Mouse (Mus musculus) midbrain, embryonic 10.5 days (tissue): Measurements from ENCODE around the gene Lpar3. TPM values are rescaled to one million over a fixed set of nuclear protein-coding genes. Genes with fewer than 3 reads are reported as not detected.

Experiments used
- DNase-seq: peaks from one replicate; pipeline ENCODE4 v3.0.0-alpha.2; 2017; ENCODE audit warnings: low spot score
- H3K27ac ChIP-seq: fragments of 300-500 bp; sonication (generic); replicated peaks from 2 replicates; pipeline ENCODE4 v1.5.1; 2016; ENCODE audit warnings: mild to moderate bottlenecking
- H3K27me3 ChIP-seq: fragments of 300-500 bp; sonication (generic); 2 replicates; pipeline ENCODE4 v1.6.1; 2016; ENCODE audit warnings: low read depth, mild to moderate bottlenecking; ENCODE audit not compliant: poor library complexity, severe bottlenecking
- H3K36me3 ChIP-seq: fragments of 300-500 bp; sonication (generic); 2 replicates; pipeline ENCODE4 v1.6.1; 2016; ENCODE audit warnings: mild to moderate bottlenecking, moderate library complexity
- H3K4me1 ChIP-seq: fragments of 300-500 bp; sonication (generic); 2 replicates; pipeline ENCODE4 v1.6.1; 2016
- H3K4me3 ChIP-seq: fragments of 300-500 bp; sonication (generic); 2 replicates; pipeline ENCODE4 v1.5.1; 2016; ENCODE audit warnings: mild to moderate bottlenecking, moderate library complexity
- H3K9me3 ChIP-seq: fragments of 300-500 bp; sonication (generic); replicated peaks from 2 replicates; pipeline ENCODE4 v1.6.1; 2016; ENCODE audit warnings: mild to moderate bottlenecking
- WGBS: fragments of 180-500 bp; shearing (Covaris S2); methylation state at CpG from one replicate; pipeline ENCODE4 v1.1.7; 2016; 5-methylcytosine and 5-hydroxymethylcytosine counted together
- polyA plus RNA-seq: library from polyadenylated mRNA; unstranded; fragments of >200 nt; fragmentation: Nextera tagmentation; extraction: Ambion mirVana; gene quantifications from 2 replicates; pipeline ENCODE4 v1.2.1, GENCODE M21; 2016

Gene Lpar3
- polyA plus RNA-seq, 1 experiment from 2014 or later = 0.47 TPM

DNA sequence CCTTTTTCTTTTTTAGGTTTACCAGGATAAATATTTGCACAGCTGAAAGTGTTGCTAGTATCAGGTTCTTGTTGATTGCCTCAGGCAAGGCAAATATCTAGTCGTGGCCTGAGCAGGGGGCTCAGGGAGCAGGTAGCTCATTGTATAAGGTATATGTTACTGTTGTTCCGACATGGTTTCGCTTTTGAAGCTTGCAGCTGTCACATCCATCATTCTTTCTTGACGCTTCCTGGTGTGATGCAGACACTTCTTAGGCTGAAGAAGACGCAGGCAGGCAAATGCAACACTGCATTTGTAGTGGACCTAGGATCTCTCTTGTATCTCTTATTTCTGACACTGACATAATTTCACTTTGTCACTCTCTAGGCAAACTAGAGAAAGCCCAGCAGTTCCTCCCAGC, 7.4 kb upstream of the Lpar3 start:
- H3K36me3 ChIP-seq = no peaks in the 10 kb centered on the region
- DNase-seq = no peak
- H3K4me1 ChIP-seq = no peaks in the 10 kb centered on the region
- 78% methylated on average over 5 of the region's 5 CpGs for WGBS
- H3K27ac ChIP-seq = no peak overlapping the region
- H3K4me3 ChIP-seq = no peak overlapping the region
- H3K9me3 ChIP-seq = no peaks in the 10 kb centered on the region
- no peaks in the 10 kb centered on the region for H3K27me3 ChIP-seq

DNA sequence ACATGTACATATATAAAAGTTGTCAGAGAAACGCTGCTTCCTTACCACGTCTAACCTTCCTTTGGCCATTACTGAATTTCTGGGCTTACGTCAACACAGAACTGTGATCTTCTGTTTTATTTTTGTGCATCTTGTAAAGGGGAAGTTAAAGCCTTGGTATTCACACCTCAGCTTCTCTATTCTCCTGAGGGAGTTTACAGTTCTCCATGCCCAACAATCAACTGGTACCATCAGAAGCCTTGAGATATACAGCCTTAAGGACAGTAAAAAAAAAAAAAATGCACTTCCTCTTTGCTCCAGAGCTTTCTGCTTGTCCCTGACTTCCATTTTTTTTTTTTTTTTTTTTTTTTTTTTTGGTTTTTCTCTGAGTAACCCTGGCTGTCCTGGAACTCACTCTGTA, 4.2 kb upstream of the Lpar3 start:
- no peaks in the 10 kb centered on the region for H3K9me3 ChIP-seq
- H3K27me3 ChIP-seq = peaks cover 28% of the 10 kb centered on the region
- WGBS = 89% methylated on average over 3 of the region's 3 CpGs
- H3K4me3 ChIP-seq = no peak overlapping the region
- H3K4me1 ChIP-seq = peaks cover 12% of the 10 kb centered on the region
- H3K27ac ChIP-seq = no peak overlapping the region
- DNase-seq = no peak
- no peaks in the 10 kb centered on the region for H3K36me3 ChIP-seq

DNA sequence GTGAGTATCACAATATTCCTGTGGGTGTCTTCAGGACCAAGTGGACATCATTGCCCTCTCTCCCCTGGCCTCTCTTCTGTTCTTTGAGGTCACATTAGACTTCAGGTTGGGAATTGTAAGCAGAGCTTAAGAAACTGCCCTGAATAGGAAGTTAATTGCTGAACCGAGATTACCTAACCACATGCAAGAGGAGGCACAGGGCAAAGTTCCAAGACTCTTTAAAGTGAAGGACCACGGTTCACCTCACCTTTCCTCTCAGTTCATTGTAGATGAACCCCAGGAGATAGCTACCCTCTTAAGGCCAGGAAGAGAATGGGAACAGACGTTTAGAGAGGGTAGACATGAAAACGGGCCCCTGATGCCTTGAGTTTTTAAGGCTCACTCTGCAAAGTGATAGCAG, 3.5 kb downstream of the Lpar3 start:
- Histone ChIP-seq H3K4me1 (peaks cover 22% of the 10 kb centered on the region), H3K36me3 (no peaks in the 10 kb centered on the region), H3K9me3 (no peaks in the 10 kb centered on the region), H3K27ac (no peak overlapping the region), H3K27me3 (peaks cover 56% of the 10 kb centered on the region), H3K4me3 (no peak overlapping the region)
- DNase-seq = no peak
- WGBS = 76% methylated on average over 4 of the region's 4 CpGs

DNA sequence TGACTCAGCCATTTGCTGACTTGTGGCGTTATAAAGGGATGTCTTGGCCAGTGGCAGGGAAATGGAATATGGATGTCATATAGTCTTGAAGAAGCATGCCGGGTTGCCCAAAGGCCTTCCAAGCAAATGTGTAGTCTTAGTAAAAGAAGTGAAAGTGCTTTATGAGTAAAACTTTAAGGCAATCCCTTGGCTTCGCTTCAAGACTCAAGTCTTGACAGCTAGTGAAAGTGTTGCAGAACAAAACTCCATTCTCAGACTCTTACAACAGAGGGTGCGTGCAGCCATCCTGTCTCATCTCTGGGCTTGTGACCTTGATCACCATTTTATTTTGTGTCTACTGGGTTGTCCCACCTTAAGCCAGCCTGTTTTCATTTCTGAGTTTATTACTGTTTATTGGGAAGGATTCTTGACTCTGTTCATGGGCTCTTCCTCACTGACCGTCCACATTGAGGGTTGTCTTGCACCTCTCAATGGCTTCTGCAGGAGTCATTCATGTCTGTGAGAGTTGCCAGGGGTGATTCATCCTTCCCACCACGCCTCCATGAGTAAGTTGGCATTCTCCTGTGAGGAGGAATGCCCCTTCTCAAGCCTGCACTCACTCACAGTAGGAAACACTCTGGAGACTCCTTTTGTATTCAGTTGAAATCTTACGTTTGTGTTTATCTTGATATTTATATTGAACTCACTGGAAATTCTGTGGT, 4.4 kb downstream of the Lpar3 start:
- no peak overlapping the region for H3K27ac ChIP-seq
- no peaks in the 10 kb centered on the region for H3K9me3 ChIP-seq
- peaks cover 23% of the 10 kb centered on the region for H3K4me1 ChIP-seq
- no peak overlapping the region for H3K4me3 ChIP-seq
- H3K27me3 ChIP-seq = peaks cover 47% of the 10 kb centered on the region
- no peaks in the 10 kb centered on the region for H3K36me3 ChIP-seq
- no peak for DNase-seq
- WGBS = 80% methylated on average over 7 of the region's 7 CpGs

DNA sequence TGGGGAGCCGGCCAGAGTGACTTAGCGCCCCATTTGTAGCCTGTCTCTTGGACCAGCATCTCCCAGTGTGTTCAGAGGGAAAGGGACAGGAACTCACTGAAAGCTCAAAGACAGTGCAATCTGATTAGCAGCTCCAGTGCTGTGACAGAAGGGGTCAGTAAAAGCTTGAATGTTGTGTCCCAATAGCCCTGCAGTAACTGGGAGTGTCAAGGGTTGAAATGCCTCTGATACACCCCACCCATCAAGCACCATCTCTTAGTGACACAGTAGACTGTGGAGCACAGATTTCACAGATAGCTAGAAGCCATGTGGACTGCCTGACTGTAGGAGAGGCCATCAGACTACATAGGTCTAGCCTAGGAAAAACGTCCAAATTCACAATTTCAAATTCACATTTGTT, 6.7 kb downstream of the Lpar3 start:
- WGBS = 66% methylated on average over 3 of the region's 3 CpGs
- peaks cover 25% of the 10 kb centered on the region for H3K27me3 ChIP-seq

DNA sequence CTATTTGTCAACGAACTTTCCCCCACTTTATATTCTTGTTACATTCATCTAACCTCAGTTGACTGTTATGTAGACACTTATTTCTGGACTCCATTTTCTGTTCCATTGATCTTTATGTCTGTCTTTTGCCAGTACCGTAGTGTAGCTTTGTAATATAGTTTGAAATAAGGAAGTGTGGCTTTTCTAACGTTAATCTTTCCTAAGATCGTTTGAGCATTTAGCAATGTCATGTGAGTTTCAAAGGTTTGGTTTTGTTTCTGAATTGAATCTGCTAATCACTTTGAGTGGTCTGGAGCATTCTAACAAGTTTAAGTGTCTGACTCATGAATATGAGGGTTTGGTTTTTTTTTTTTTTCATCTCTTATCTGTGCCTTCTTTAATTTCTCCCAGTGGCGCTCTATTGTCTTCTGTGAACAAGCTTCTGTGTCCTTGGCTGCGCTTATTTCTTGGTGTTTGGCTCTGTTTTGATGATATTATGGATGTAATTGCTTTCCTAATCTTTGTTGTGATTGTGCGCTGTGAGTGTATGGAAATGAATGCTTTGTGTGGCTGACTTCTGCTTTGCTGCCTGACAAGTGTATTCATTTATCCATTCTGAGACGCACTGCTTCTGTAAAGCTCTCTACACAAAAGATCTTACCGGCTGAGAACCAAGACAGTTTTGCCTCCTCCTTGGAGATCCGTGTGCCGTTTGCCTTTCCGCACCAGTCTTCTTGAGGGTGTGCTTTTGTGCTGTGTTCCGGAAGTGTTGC, 8.0 kb downstream of the Lpar3 start:
- DNase-seq = no peak
- 70% methylated on average over 13 of the region's 13 CpGs for WGBS
- H3K9me3 ChIP-seq = no peaks in the 10 kb centered on the region
- no peak overlapping the region for H3K27ac ChIP-seq
- no peaks in the 10 kb centered on the region for H3K36me3 ChIP-seq
- peaks cover 11% of the 10 kb centered on the region for H3K4me1 ChIP-seq
- H3K4me3 ChIP-seq = no peak overlapping the region
- H3K27me3 ChIP-seq = peaks cover 12% of the 10 kb centered on the region

More for the DNA sequence above, 6.7 kb downstream of the Lpar3 start:
- Histone ChIP-seq H3K4me3 (no peak overlapping the region), H3K4me1 (peaks cover 11% of the 10 kb centered on the region), H3K27ac (no peak overlapping the region), H3K36me3 (no peaks in the 10 kb centered on the region), H3K9me3 (no peaks in the 10 kb centered on the region)
- no peak for DNase-seq

DNA sequence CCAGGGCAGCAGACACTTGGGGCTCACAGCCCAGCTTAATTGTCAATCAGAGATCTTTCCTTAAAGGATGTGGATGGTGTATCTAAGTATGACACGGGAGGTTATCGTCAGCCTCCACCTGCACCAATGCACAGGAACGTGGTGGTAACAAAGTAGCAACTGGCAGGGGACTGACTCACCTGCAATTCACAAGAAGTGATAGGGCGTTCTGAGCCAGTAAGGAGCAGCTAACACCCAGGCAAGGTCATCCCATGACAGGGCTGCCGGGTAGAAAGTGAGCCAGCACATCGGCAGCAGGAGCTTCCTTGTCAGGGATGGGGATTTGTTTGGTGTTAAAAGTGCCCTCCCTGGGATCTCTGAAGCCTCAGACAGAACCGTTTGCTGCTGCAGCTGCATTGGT, 11.9 kb downstream of the Lpar3 start:
- Histone ChIP-seq H3K36me3 (no peaks in the 10 kb centered on the region), H3K9me3 (no peaks in the 10 kb centered on the region), H3K4me1 (peaks cover 11% of the 10 kb centered on the region), H3K27me3 (no peaks in the 10 kb centered on the region), H3K27ac (no peak overlapping the region), H3K4me3 (no peak overlapping the region)
- 75% methylated on average over 7 of the region's 7 CpGs for WGBS
- no peak for DNase-seq

DNA sequence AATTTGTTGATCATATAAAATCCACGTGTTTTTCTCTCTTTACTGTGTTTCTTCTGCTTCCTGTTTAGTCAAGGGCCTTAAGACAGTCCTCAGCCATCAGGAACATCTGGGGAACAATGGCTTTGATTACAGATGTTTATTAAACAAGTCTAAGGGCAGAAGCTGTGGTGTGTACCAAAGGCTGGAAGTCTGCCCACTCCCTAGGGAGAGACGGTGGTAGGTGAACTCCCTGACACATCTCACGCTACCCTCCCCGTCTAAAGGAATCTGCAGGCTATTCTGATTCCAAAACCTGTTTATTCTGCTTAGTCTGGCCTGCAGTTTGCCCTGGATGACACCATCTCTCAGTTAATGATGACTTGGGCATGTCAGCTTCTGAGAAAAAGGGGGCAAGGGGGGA, 13.0 kb downstream of the Lpar3 start:
- Histone ChIP-seq H3K27me3 (no peaks in the 10 kb centered on the region), H3K36me3 (no peaks in the 10 kb centered on the region), H3K9me3 (no peaks in the 10 kb centered on the region), H3K4me3 (no peak overlapping the region), H3K4me1 (peaks cover 6% of the 10 kb centered on the region), H3K27ac (no peak overlapping the region)
- DNase-seq = no peak
- 66% methylated on average over 4 of the region's 4 CpGs for WGBS

DNA sequence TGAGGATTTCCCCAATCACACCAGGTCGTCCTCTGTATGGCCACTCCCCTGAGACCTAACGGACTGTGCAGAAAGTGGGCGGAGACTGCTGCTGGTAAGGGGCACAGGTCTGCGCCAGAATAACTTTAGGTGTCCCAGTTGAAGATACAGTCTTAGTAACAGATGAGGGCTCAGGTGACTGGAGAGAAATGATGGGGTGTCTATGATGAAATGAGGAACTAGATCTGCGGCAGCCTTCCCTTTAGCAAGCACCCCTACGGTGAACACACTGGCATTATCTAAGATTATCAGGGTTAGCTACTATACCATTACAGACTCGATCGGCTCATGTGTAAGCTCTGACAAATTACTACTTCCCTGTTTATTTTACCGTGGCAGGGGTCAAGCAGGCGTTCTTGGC, 13.8 kb downstream of the Lpar3 start:
- Histone ChIP-seq H3K4me3 (no peak overlapping the region), H3K9me3 (no peaks in the 10 kb centered on the region)
- WGBS = 77% methylated on average over 10 of the region's 10 CpGs

DNA sequence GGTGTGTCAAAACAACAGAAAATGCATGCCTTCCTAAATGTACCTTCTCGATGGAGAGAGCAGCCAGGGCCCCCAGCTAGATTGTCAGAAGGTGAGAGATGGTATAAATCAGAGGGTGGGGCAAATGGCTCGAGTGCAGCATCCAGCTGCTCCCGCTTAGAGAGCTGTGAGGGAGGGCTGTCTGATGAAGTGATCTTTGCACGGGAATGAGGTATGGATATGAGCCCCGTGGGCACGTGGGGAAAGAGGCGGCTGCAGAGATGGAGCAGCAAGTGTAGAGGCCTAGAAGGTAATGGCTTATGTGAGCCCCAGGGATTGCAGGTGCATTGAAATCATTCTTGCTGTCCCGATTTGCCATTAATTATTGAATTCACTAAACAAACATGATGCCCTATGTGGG, 15.5 kb downstream of the Lpar3 start:
- Histone ChIP-seq H3K36me3 (no peaks in the 10 kb centered on the region), H3K27me3 (no peaks in the 10 kb centered on the region), H3K4me1 (no peaks in the 10 kb centered on the region), H3K4me3 (no peak overlapping the region), H3K27ac (no peak overlapping the region), H3K9me3 (no peaks in the 10 kb centered on the region)
- DNase-seq = no peak
- 78% methylated on average over 8 of the region's 8 CpGs for WGBS

More for the DNA sequence above, 13.8 kb downstream of the Lpar3 start:
- no peaks in the 10 kb centered on the region for H3K4me1 ChIP-seq
- no peak for DNase-seq
- no peaks in the 10 kb centered on the region for H3K36me3 ChIP-seq
- H3K27me3 ChIP-seq = no peaks in the 10 kb centered on the region
- H3K27ac ChIP-seq = no peak overlapping the region

DNA sequence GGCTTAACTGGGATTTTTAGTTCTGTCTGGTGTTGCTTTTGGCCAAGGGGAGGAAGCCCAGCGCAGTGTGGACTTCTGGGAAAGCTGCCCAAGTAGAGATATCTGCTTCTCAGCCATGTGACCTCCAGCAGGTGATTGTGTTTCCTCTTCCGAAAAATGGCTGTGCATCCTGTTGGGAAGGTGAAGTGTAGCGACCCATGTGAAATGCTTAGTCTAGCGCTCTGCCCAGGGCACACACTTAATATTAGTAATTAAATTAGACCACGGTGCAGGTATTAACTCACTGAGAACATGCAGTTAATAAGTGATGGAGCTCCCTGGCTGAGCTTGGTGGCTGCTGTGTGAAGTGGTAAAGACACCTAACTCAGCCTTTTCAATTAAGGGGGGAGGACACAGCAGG, 16.9 kb downstream of the Lpar3 start:
- Histone ChIP-seq H3K36me3 (no peaks in the 10 kb centered on the region), H3K27me3 (no peaks in the 10 kb centered on the region), H3K4me3 (no peak overlapping the region), H3K9me3 (no peaks in the 10 kb centered on the region), H3K4me1 (no peaks in the 10 kb centered on the region), H3K27ac (no peak overlapping the region)
- WGBS = 86% methylated on average over 5 of the region's 5 CpGs
- no peak for DNase-seq

DNA sequence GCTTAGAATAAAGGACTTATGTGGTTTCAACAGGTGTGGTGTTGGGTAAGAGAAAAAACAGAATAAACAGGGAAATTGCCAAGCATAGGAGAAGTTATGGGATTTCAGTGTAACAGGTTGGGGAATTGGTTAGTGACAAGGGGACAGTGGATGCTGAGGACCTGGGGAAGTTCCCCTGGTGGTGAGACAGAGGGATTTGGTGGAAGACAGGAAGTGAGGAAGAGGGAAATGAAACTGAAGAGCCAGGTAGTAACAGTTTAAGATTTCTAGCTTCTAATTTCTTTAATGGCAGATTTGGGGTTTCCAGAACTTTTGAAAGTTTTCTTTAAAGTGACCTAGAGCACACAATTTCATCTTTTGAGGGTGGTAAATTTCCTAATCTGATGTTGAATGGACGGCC, 23.9 kb downstream of the Lpar3 start:
- no peaks in the 10 kb centered on the region for H3K9me3 ChIP-seq
- DNase-seq = no peak
- no peak overlapping the region for H3K4me3 ChIP-seq
- no peaks in the 10 kb centered on the region for H3K36me3 ChIP-seq
- no peak overlapping the region for H3K27ac ChIP-seq
- 84% methylated on average over 1 of the region's 1 CpGs for WGBS
- H3K4me1 ChIP-seq = no peaks in the 10 kb centered on the region
- no peaks in the 10 kb centered on the region for H3K27me3 ChIP-seq

DNA sequence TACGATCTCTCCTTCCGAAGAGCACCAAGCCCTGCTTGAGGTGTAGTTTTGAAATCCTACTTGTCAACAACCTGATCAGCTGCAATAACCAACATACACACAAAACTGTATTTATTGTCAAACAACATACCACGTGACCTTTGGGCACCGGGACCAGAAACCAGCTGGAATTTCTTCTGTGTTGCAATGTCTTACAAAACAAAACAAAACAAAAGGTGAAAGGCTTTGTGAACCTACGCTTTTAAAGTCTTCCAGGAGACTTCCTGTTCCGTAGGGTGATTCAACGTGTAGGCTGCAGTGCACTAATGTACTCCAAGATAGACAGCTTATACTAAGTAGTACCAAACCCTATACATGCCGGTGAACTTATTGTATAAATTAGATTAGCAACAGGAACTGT, 25.8 kb downstream of the Lpar3 start:
- no peak for DNase-seq
- Histone ChIP-seq H3K4me3 (no peak overlapping the region), H3K4me1 (no peaks in the 10 kb centered on the region), H3K9me3 (no peaks in the 10 kb centered on the region), H3K27ac (no peak overlapping the region), H3K27me3 (no peaks in the 10 kb centered on the region), H3K36me3 (no peaks in the 10 kb centered on the region)
- 90% methylated on average over 8 of the region's 8 CpGs for WGBS
